28 mouse cellular contexts compared by ENCODE assay signal in the genomic region with DNA sequence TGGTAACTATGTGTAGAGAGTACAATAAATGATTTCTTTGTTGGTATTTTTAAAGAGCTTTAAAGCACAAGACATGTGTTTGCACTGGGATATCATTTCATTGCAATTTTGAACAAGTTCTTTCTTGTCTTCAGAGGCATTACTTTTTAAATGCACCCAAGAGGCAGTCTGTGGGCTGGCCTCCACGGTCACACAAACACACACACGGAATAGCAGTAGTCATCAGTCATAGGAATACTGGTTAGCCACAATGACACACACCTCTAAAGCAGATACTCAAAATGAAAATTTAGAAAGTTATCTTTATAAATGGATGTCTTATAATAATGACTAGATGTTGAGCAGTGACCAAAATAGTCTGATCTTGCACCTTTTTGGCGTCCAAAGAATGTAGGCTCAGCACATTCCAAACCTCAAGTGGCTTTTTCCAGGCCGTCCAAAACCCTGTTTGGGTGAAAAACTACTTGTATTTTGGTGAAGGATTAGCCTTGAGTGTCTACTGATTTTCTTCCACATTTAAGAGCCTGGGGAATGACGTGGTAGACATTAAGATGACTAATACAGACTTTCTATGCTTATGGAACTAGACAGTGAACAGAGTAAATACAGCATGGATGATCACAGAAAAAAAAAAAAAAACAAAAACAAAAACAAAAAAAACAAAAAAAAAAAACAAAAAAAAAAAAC.
A peak's percentile ranks its signal among the peaks of the same experiment; 100 is the strongest.
DNase-seq lines count a peak whose midpoint lies in the region; ATAC-seq lines count a peak whose summit lies in the region.
"Had no signal": no experiment of that assay in that cellular context is flagged by ENCODE, and none has a peak within 500 bp of the region (broad histone marks: within the 10 kb centered on the region; RNA-seq: fewer than 3 reads in every experiment).

No protein-coding gene starts in this region.

- 0 out of 2 replicates have a peak, but pooled peaks have one; percentile 51 for ATAC-seq in limb, embryonic 13.5 days (ENCODE audit: low FRiP score, low read depth)
- ATAC-seq: forebrain, embryonic 13.5 days; forebrain, embryonic 16.5 days; intestine, postnatal 0 days had no signal

- no peaks in the 10 kb centered on the region for H3K9me3 ChIP-seq in limb, embryonic 13.5 days
- no peaks in the 10 kb centered on the region for H3K9me3 ChIP-seq in limb, embryonic 10.5 days (replicated peaks)
- H3K9me3 ChIP-seq: embryonic facial prominence, embryonic 15.5 days; forebrain, embryonic 10.5 days; forebrain, embryonic 13.5 days; G1E; hindbrain, embryonic 12.5 days; hindbrain, embryonic 15.5 days had no signal

- no peak for DNase-seq in limb, embryonic 10.5 days (ENCODE audit: low spot score)
- DNase-seq in 3T3-L1 (ENCODE audit: low read depth, low spot score), result peak; percentile 88
- DNase-seq in NIH3T3 (ENCODE audit: low read depth), result peak; percentile 58
- peak; percentile 83 for DNase-seq in fibroblast of lung, adult 2 months (ENCODE audit: low read depth)
- DNase-seq in adipocyte (ENCODE audit: low spot score), result no peak
- no peak for DNase-seq in cerebellum, postnatal 10 days
- no peak for DNase-seq in spleen, adult 18-20 months
- DNase-seq: adrenal gland, adult 2 months; adrenal gland, postnatal 14 days; cerebellum, adult 11 months; cerebellum, adult 2 months; cerebellum, adult 9-11 months; cerebellum, postnatal 36 days; embryo, embryonic 11 days; gastrocnemius, postnatal 10 days; gastrocnemius, postnatal 36 days had no signal

- no peaks in the 10 kb centered on the region for H3K4me1 ChIP-seq in limb, embryonic 13.5 days
- H3K4me1 ChIP-seq in limb, embryonic 10.5 days, result no peaks in the 10 kb centered on the region
- H3K4me1 ChIP-seq: embryonic facial prominence, embryonic 15.5 days; forebrain, embryonic 13.5 days; hindbrain, embryonic 12.5 days; hindbrain, embryonic 15.5 days had no signal

- 48% methylated on average over 5 of the region's 5 CpGs for WGBS in limb, embryonic 13.5 days
- WGBS in limb, embryonic 10.5 days, result 76% methylated on average over 5 of the region's 5 CpGs

- no peak overlapping the region for H3K27ac ChIP-seq in limb, embryonic 13.5 days
- H3K27ac ChIP-seq in limb, embryonic 10.5 days, result no peak overlapping the region
- H3K27ac ChIP-seq: embryonic facial prominence, embryonic 15.5 days; forebrain, embryonic 10.5 days; forebrain, embryonic 13.5 days; hindbrain, embryonic 12.5 days; hindbrain, embryonic 15.5 days had no signal

- no peak overlapping the region for H3K4me2 ChIP-seq in limb, embryonic 13.5 days (replicated peaks)
- H3K4me2 ChIP-seq: embryonic facial prominence, embryonic 15.5 days; forebrain, embryonic 13.5 days; heart, embryonic 11.5 days; hindbrain, embryonic 12.5 days; hindbrain, embryonic 15.5 days had no signal

- H3K9ac ChIP-seq in limb, embryonic 13.5 days, result no peak overlapping the region
- H3K9ac ChIP-seq: embryonic facial prominence, embryonic 15.5 days; forebrain, embryonic 13.5 days; hindbrain, embryonic 12.5 days; hindbrain, embryonic 15.5 days had no signal

- no peak overlapping the region for H3K4me3 ChIP-seq in limb, embryonic 13.5 days
- no peak overlapping the region for H3K4me3 ChIP-seq in limb, embryonic 10.5 days
- H3K4me3 ChIP-seq: embryonic facial prominence, embryonic 15.5 days; erythroblast, embryonic 14.5 days; forebrain, embryonic 10.5 days; forebrain, embryonic 13.5 days; hindbrain, embryonic 12.5 days; hindbrain, embryonic 15.5 days had no signal

- H3K27me3 ChIP-seq in limb, embryonic 13.5 days, result no peaks in the 10 kb centered on the region
- no peaks in the 10 kb centered on the region for H3K27me3 ChIP-seq in limb, embryonic 10.5 days (ENCODE audit: low read depth, poor library complexity, severe bottlenecking)
- H3K27me3 ChIP-seq: CH12.LX; embryonic facial prominence, embryonic 15.5 days; forebrain, embryonic 13.5 days; hindbrain, embryonic 12.5 days; hindbrain, embryonic 15.5 days had no signal

- no peaks in the 10 kb centered on the region for H3K36me3 ChIP-seq in limb, embryonic 13.5 days
- no peaks in the 10 kb centered on the region for H3K36me3 ChIP-seq in limb, embryonic 10.5 days
- H3K36me3 ChIP-seq: embryonic facial prominence, embryonic 15.5 days; forebrain, embryonic 10.5 days; G1E; hindbrain, embryonic 12.5 days; hindbrain, embryonic 15.5 days had no signal

Comparison
In these comparisons a context has a peak if more than half of its experiments do, and no peak if none do; other contexts are left out.
1. DNase-seq: peak in 3T3-L1 (single experiment), NIH3T3 (single experiment) and fibroblast of lung, adult 2 months (single experiment); none in limb, embryonic 10.5 days (single experiment), adipocyte (single experiment), cerebellum, postnatal 10 days (0 of 2) and spleen, adult 18-20 months (0 of 2).